Mouse (Mus musculus) T-helper 2 cell (primary cell): Measurements from ENCODE around the gene Stt3b.

ENCODE experiments used
- in situ Hi-C: fragments of 300-600 bp; cut with MboI, MseI; formaldehyde crosslinking; loops from one replicate; pipeline ENCODE4 v1.15.1; 2025; ENCODE audit warnings: high pct_unique_total_duplicates

Gene Stt3b

DNA sequence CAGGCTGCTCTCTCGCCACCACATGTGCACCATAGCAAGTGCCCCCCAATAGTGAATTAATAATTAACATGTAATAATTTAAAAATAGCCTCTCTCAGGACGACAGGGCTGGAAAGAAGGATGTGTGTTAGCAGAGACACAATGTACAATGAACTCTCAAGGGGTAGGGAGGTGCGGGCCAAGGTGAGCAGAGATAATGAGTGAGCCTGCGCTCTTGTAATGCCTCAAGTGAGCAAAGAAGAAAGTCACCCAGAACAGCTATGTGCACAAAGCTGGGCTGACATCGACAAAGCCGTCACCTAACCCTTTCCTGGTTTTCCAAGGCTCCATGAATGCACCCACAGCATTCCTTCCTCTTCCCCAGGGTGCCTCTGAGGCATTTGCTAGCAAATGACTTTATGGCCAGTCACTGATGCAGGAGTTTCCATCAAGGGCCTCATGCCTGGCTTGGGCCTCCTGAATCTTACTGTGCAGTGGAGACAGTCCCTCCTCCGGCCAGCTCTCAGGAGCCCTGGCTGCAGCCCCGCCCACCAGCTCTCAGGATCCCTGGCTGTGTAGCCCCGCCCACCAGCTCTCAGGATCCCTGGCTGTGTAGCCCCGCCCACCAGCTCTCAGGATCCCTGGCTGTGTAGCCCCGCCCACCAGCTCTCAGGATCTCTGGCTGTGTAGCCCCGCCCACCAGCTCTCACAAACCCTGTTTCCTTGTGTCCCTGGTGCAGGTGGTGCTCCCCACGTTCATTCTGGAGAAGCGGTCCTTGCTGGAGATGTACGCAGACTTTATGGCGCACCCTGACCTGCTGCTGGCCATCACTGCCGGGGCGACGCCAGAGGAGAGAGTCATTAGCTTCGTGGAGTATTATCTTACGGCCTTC is 94.2 kb downstream of the Stt3b start:
- in situ Hi-C loops: no loop called here

- in situ Hi-C loops: no loop called here
Observed at GRCm38 (mm10) chr9:115214572-115215571, 95.3 kb downstream of the Stt3b start.

DNA sequence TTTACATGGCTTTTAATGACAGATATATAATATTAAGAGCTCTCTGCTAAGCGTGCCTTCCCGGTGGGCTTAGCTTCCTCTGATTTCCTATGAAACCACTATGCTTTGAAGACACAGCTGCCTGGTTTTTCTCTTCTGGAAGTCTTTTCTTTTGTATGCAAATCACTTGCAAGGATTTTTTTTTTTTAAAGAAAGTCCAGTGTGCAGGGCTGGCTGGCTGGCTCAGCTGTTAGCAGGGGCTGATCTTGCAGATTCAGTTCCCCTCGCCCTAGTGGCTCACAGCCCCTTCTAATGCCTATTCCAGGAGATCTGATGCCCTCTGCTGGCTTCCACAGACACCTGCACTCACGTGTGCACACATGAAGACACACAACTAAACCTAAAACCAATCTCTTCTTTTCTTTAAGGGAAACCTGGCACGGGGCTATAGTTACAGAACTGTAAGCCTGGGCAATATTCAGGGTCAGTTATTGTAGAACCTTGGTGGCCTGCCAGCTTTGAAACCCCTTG is 96.4 kb downstream of the Stt3b start:
- in situ Hi-C loops: no loop called here

DNA sequence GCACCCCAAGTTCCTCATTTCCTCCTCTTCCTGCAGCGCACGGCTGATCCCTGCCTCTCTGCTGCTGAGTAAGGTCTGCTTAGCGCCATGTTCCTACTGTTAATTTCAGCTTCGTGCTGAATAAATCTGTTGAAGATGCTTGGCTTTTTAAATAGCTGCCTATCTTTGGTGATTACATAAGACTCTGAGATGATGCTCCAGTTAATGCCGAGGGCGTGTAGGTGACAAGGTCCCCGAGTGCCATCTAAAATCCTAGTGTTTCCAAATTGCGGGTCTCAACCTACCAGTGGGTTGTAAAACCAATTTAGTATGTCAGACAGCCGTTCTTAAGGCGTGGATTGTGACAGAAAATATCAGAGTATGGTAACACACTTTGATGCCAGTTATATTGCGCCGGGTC is 99.7 kb downstream of the Stt3b start:
- in situ Hi-C loops: no loop called here

DNA sequence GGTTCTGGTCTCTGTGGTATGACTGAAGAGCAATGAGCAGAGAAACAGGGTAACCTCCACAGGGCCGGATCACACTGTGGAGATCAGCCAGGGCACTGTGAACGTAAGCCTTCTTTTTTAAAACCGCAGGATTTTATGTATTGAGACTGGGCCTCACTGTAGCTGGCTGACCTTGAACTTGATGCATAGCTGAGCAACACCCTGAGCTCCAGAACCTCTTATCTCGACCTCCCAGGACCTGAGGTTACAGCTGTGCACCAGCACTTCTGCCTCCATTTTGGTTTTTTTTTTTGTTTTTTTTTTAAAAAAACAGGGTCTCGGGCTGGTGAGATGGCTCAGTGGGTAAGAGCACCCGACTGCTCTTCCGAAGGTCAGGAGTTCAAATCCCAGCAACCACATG is 100.5 kb downstream of the Stt3b start:
- in situ Hi-C loops: no loop called here

DNA sequence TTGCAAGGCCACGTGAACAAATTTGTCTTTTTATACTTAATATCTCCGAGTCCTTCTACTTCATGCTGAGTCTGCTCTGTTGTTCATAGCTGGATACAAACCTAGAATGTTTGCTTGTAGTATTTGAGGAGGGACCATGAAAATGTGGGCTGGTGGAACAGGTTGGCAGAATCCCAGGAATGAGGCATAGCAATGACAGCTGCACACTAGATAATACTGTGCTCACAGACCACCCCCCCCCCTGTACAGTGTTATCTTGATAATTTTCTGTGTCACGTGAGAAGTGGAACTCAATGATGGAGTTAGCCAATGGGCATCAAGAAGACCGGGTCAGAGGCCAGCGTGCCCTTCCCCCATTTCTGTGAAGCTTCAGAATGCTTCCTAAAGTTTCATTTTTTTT is 104.0 kb downstream of the Stt3b start:
- in situ Hi-C loops: no loop called here

DNA sequence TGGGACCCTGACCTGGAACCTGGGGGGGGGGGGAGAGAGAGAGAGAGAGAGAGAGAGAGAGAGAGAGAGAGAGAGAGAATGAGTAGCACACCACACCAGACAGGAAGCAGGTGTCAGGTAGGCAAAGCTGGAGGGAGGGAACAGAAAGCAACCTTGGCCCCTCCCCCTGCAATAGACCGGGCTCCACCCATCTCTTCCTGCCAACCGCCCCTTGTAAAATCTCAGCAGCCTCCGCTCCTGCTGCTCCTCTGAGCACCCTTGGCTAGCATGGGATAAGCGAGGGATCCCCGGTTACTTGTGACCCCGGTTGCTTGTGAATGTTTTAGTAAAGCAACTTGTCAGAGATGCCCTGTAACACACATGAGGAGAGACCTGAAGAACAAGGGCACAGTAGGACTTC is 104.7 kb downstream of the Stt3b start:
- in situ Hi-C loops: no loop called here

DNA sequence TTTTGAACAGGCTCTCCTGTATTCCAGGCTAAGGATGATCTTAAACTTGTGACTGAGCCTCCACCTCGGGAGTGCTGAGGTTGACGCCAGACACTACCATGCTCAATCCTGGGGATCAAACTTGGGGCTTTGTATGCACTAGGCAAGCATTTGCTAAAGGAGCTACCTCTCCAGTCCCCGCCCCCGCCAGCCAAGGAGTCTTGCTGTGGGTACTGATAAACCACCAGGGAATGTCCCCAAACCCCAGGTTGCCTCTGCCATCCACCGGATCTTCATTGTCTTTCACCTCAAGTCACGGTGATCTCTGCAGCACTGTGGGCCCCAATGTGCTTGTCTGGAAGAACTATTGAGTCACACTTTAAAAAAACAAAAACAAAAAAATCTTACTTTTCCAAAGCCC is 107.1 kb downstream of the Stt3b start:
- in situ Hi-C loops: no loop called here

DNA sequence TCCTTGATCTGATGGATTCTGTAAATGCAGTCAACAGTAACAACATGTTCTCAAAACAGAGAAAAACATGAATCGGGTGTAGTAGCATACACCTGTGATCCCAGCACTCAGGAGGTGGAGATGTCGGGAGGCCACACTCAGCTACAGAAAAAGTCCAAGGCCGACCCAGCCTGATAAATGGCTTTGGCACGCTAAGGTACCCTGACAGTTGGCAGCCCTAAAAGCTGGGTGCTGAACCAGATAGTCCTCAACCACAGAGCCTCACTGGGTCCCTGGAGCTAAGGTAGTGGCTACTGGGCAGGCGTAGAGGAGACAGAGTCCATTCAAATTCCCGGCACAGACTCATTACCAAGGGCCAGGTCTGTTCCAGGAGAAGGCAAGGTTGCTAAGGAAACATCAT is 109.0 kb downstream of the Stt3b start:
- in situ Hi-C loops: no loop called here

GRCm38 (mm10) chr9:115200166-115200862 is 109.9 kb downstream of the Stt3b start:
- in situ Hi-C loops: no loop called here

DNA sequence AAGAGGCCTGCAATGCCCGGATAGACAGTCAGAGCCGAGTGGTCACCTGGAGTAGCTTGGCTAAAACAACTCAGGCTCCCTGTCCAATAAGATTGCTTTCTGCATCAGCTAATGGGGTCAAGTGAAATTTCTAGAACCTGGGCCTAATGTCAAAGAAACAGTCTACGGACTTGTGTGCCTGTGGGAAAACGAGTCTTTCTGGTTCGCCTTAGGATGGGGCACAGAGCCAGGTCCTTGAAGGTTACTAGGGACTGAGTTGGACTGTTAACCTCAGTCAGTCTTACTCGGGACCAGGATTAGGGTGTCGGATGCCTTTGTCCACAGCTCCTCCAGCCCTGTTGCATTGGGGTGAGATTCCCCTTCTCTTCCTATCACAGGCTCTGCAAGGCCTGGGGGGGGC is 113.1 kb downstream of the Stt3b start:
- in situ Hi-C loops: no loop called here

GRCm38 (mm10) chr9:115192890-115193289 is 117.3 kb downstream of the Stt3b start:
- in situ Hi-C loops: no loop called here
